Mouse (Mus musculus) small intestine, adult 2 months (tissue): Measurements from ENCODE around the gene Myl6b.

Experiments
- CTCF ChIP-seq: fragments of 200-500 bp; IDR thresholded peaks from 2 replicates; pipeline ENCODE4 v1.5.1; 2012; ENCODE audit warnings: low read depth, mild to moderate bottlenecking, control low read depth, inconsistent platforms, low read length, moderate library complexity, mixed read lengths; ENCODE audit not compliant: insufficient replicate concordance, insufficient read length; ENCODE audit errors: extremely low read depth
- POLR2A ChIP-seq: fragments of 200-500 bp; IDR thresholded peaks from 2 replicates; pipeline ENCODE4 v1.6.1; 2012; ENCODE audit warnings: low read depth, mild to moderate bottlenecking, control low read depth, inconsistent platforms, low read length, moderate library complexity

DNA sequence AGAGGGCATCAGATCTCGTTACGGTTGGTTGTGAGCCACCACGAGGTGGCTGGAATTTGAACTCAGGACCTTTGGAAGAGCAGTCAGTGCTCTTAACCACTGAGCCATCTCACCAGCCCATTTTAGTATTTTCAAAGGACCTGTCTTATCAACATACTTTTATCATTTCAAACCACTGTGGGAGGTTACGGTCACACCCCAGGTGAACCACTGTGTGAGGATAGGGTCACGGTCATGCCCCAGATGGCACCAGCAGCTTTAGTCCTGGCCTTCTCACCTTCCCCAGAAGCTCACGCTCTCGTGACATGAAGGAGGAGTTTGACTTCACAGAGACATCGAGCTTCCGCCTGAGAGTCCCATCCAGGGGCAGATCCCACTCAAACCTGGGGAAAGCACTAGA lies 12.7 kb upstream of the Myl6b start:
- TF ChIP-seq POLR2A (no peak), CTCF (no peak)
